ENCODE assay signal across 8 mouse cellular contexts in the genomic region with DNA sequence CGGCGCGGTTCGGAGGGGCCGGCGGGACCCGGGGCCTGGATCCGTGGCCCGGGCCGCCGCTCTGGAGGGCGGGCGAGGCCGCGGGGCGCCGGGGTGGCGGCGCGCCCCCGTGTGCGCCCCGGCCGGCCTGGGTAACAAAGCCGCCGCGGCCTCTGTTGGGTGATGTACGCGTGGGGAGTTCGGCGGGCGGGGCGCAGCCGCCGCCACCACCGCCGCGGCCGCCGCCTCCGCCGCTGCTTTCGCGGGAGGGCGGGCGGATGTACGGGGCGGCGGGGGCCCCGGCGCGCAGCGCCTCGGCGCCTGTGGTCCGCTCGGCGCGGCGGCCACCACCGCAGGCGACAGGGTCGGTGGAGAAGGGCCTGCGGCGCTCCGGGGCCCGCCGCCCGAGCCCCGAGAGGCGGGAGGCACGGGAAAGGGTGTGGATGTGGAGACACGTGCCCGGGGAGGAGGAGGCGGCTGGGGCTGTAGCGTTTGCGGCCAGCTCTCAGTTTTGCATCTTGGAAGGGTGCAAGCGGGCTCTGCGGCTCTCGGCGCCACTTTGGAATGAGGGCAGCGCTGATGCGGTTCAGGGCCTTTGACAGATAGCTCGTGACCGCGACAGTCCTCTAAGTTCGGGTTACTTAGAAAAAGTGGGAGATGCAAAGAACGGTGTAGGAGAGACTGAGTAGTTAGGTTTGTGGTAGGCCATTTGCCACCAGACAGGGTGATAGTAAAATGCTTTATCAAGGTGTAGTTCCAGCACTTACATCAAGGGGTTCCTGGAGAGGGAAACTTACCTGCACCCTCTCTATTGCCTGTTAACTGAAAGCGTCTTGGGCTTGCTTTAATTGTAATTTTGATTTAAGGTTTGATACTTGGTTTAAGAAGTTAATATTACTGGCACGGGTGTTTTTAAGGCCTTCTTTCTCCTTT. TPM values are rescaled to one million over a fixed set of nuclear protein-coding genes. Genes with fewer than 3 reads are reported as not detected.
A peak's percentile ranks its signal among the peaks of the same experiment; 100 is the strongest.
DNase-seq lines count a peak whose midpoint lies in the region; ATAC-seq and TF ChIP-seq lines count a peak whose summit lies in the region.

No protein-coding gene starts in this region.

- peak overlapping the region; percentile 100 for H3K27ac ChIP-seq in hindbrain, embryonic 10.5 days

- 2% methylated on average over 89 of the region's 90 CpGs for WGBS in hindbrain, embryonic 10.5 days

- DNase-seq in Patski (ENCODE audit: low read depth, low spot score), result no peak
- peak; percentile 48 for DNase-seq in cerebellum, adult 9-10 months
- peak; percentile 28 for DNase-seq in forelimb bud, embryonic 11.5 days (ENCODE audit: low read depth, low spot score)
- peak; percentile 53 for DNase-seq in hindbrain, embryonic 10.5 days (ENCODE audit: low spot score)
- DNase-seq in layer of hippocampus, postnatal 36 days, result peak; percentile 43 to 45
- peak; percentile 65 to 72 for DNase-seq in lung, postnatal 4 days
- peak; percentile 58 for DNase-seq in retina, postnatal 1 day
- DNase-seq in urinary bladder, postnatal 10 days (ENCODE audit: low spot score), result peak; percentile 26

- peak overlapping the region; percentile 93 for H3K4me3 ChIP-seq in hindbrain, embryonic 10.5 days

- peaks cover 22% of the 10 kb centered on the region for H3K4me1 ChIP-seq in hindbrain, embryonic 10.5 days (replicated peaks)

- ATAC-seq in Patski, result peak; percentile 71

- TF ChIP-seq CTCF in Patski (IDR thresholded peaks at IDR 0.05), result peak; percentile 16

- no peaks in the 10 kb centered on the region for H3K9me3 ChIP-seq in hindbrain, embryonic 10.5 days

- CTCF ChIA-PET in Patski (lab: Charles Lee), result interaction anchor here (1.0 kb wide), 2 partner anchors 10 to 29 kb away, joined by 3 read pairs; no protein-coding TSS in a partner anchor

- H3K27me3 ChIP-seq in Patski, result no peaks in the 10 kb centered on the region
- no peaks in the 10 kb centered on the region for H3K27me3 ChIP-seq in hindbrain, embryonic 10.5 days (ENCODE audit: insufficient read depth, poor library complexity, severe bottlenecking)

- in situ Hi-C loops in Patski (cut with MboI; ENCODE audit: low pct_unique_long_range_greater_than_20kb), result no loop called here

- POLR2A ChIA-PET in Patski (lab: Charles Lee), result interaction anchor here (0.6 to 1.7 kb wide), 6 partner anchors 9 to 641 kb away, joined by 4 to 7 read pairs (median 5); partner anchors contain the start of gene Clk1

- peaks cover 45% of the 10 kb centered on the region for H3K36me3 ChIP-seq in hindbrain, embryonic 10.5 days

RNA-seq across cellular contexts. Expression of gene Bzw1, which starts 0.8 kb away (rescaled TPM):
- 205 TPM for polyA plus RNA-seq in Patski (2021)
- polyA plus RNA-seq in hindbrain, embryonic 10.5 days (2016; fragmentation: Nextera tagmentation; extraction: Ambion mirVana), result 367 and 442 TPM in 2 replicates
- 100 to 1,000 TPM; 120 to 128 TPM for total RNA-seq in layer of hippocampus, postnatal 36 days (2021)

RNA-seq across cellular contexts. Expression of gene Clk1, which starts 30.3 kb away (rescaled TPM):
- 109 TPM for polyA plus RNA-seq in Patski (2021)
- polyA plus RNA-seq in hindbrain, embryonic 10.5 days (2016; fragmentation: Nextera tagmentation; extraction: Ambion mirVana), result 121 and 127 TPM in 2 replicates
- 100 to 1,000 TPM; 167 to 174 TPM for total RNA-seq in layer of hippocampus, postnatal 36 days (2021)

RNA-seq across cellular contexts. Expression of gene Nif3l1, which starts 51.4 kb away (rescaled TPM):
- 25.5 TPM for polyA plus RNA-seq in Patski (2021)
- polyA plus RNA-seq in hindbrain, embryonic 10.5 days (2016; fragmentation: Nextera tagmentation; extraction: Ambion mirVana), result 70.7 and 75.9 TPM in 2 replicates
- total RNA-seq in layer of hippocampus, postnatal 36 days (2021), result 10 to 100 TPM; 19.7 to 20.5 TPM

RNA-seq across cellular contexts. Expression of gene Ppil3, which starts 51.7 kb away (rescaled TPM):
- 56.3 TPM for polyA plus RNA-seq in Patski (2021)
- polyA plus RNA-seq in hindbrain, embryonic 10.5 days (2016; fragmentation: Nextera tagmentation; extraction: Ambion mirVana), result 54.8 and 58.9 TPM in 2 replicates
- total RNA-seq in layer of hippocampus, postnatal 36 days (2021), result 10 to 100 TPM; 26.7 to 29.7 TPM
